Mouse (Mus musculus) liver, embryonic 11.5 days (tissue): ENCODE data around the gene Dguok. TPM values are rescaled to one million over a fixed set of nuclear protein-coding genes. Genes with fewer than 3 reads are reported as not detected.
A peak's percentile ranks its signal among the peaks of the same experiment; 100 is the strongest.

Experiments used
- ATAC-seq: fragments of 200-750 bp; cut with Nextera tagmentation; replicated peaks from 2 replicates; pipeline ENCODE4 v1.8.0; 2017; ENCODE audit warnings: moderate number of reproducible peaks, mild to moderate bottlenecking, moderate TSS enrichment, moderate library complexity; ENCODE audit not compliant: low FRiP score
- DNase-seq: peaks from one replicate; pipeline ENCODE4 v3.0.0-alpha.2; 2017; ENCODE audit warnings: low spot score
- H3K27ac ChIP-seq: fragments of 300-500 bp; sonication (generic); 2 replicates; pipeline ENCODE4 v1.5.1; 2014; ENCODE audit warnings: mild to moderate bottlenecking, low read depth, low read length, control low read depth
- H3K27me3 ChIP-seq: fragments of 300-500 bp; sonication (generic); replicated peaks from 2 replicates; pipeline ENCODE4 v1.6.1; 2014; ENCODE audit warnings: low read length, mixed read lengths; ENCODE audit not compliant: control insufficient read depth, insufficient read depth
- H3K36me3 ChIP-seq: fragments of 300-500 bp; sonication (generic); 2 replicates; pipeline ENCODE4 v1.6.1; 2014; ENCODE audit warnings: mild to moderate bottlenecking, low read length, moderate library complexity, mixed read lengths; ENCODE audit not compliant: control insufficient read depth, insufficient read depth
- H3K4me1 ChIP-seq: fragments of 300-500 bp; sonication (generic); replicated peaks from 2 replicates; pipeline ENCODE4 v1.6.1; 2014; ENCODE audit warnings: low read length, mixed read lengths; ENCODE audit not compliant: control insufficient read depth, insufficient read depth
- H3K4me2 ChIP-seq: fragments of 300-500 bp; sonication (generic); 2 replicates; pipeline ENCODE4 v1.6.1; 2014; ENCODE audit warnings: mild to moderate bottlenecking, control low read depth, moderate library complexity
- H3K4me3 ChIP-seq: fragments of 300-500 bp; sonication (generic); 2 replicates; pipeline ENCODE4 v1.5.1; 2014; ENCODE audit warnings: low read depth, low read length, control low read depth
- H3K9ac ChIP-seq: fragments of 300-500 bp; sonication (generic); 2 replicates; pipeline ENCODE4 v1.6.1; 2014; ENCODE audit warnings: low read depth, low read length, control low read depth
- H3K9me3 ChIP-seq: fragments of 300-500 bp; sonication (generic); 2 replicates; pipeline ENCODE4 v1.6.1; 2016; ENCODE audit warnings: low read length, inconsistent platforms, mixed read lengths; ENCODE audit not compliant: control insufficient read depth
- WGBS: fragments of 180-500 bp; shearing (Covaris S2); extraction: QIAGEN DNeasy Blood & Tissue Kit; methylation state at CpG from one replicate; pipeline ENCODE4 v1.1.7; 2014; 5-methylcytosine and 5-hydroxymethylcytosine counted together
- polyA plus RNA-seq: library from polyadenylated mRNA; unstranded; fragments of >200 nt; fragmentation: Nextera tagmentation; extraction: Ambion mirVana; gene quantifications from 2 replicates; pipeline ENCODE4 v1.2.1, GENCODE M21; 2014

Dguok gene
- polyA plus RNA-seq, 1 experiment from 2014 or later, result 43.4 TPM

GRCm38 (mm10) chr6:83532608-83533007 lies 25.8 kb upstream of the Dguok start:
- WGBS, result 75% methylated on average over 2 of the region's 2 CpGs

DNA sequence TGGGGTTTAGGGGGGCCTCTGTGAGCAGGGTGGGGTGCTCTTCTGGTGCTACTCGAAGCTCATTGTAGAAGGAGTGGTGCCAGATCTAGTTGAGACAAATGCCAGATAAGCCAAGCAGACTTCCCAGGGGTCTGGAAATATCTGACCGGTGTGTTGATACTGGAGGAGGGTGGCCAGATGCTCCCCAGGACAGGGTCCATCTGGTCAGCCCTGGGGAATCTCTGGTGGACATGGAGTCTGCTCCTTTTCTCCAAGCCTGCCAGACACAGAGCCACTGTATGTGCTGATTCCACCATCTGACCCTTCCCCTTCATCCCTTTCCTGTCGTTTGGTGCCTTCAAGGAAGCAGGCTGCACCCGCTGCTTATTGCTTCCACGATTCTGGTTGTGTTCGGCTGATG lies 16.4 kb upstream of the Dguok start:
- H3K4me3 ChIP-seq, result no peak overlapping the region
- H3K9ac ChIP-seq, result no peak overlapping the region
- H3K36me3 ChIP-seq, result no peaks in the 10 kb centered on the region
- no peaks in the 10 kb centered on the region for H3K27me3 ChIP-seq
- H3K4me1 ChIP-seq, result peaks cover 8% of the 10 kb centered on the region
- DNase-seq, result no peak
- no peak overlapping the region for H3K27ac ChIP-seq
- H3K9me3 ChIP-seq, result no peaks in the 10 kb centered on the region
- WGBS, result 40% methylated on average over 6 of the region's 6 CpGs
- no peak; the same call in 1 of the 2 replicates for ATAC-seq
- H3K4me2 ChIP-seq, result peak overlapping the region; percentile 27; the same call in 1 of the 2 replicates

More at GRCm38 (mm10) chr6:83532608-83533007, 25.8 kb upstream of the Dguok start:
- Histone ChIP-seq H3K9me3 (no peaks in the 10 kb centered on the region), H3K4me3 (no peak overlapping the region), H3K9ac (no peak overlapping the region), H3K27ac (no peak overlapping the region), H3K27me3 (no peaks in the 10 kb centered on the region), H3K4me1 (no peaks in the 10 kb centered on the region), H3K4me2 (no peak overlapping the region), H3K36me3 (no peaks in the 10 kb centered on the region)
- no peak for ATAC-seq
- DNase-seq, result no peak

- Histone ChIP-seq H3K4me2 (no peak overlapping the region), H3K4me3 (no peak overlapping the region), H3K27me3 (no peaks in the 10 kb centered on the region), H3K36me3 (no peaks in the 10 kb centered on the region), H3K9me3 (no peaks in the 10 kb centered on the region), H3K4me1 (peaks cover 8% of the 10 kb centered on the region), H3K9ac (no peak overlapping the region), H3K27ac (no peak overlapping the region)
- no peak for DNase-seq
- ATAC-seq, result no peak
- 38% methylated on average over 6 of the region's 6 CpGs for WGBS
These were observed 15.0 kb upstream of the Dguok start for GRCm38 (mm10) chr6:83521784-83522183.

DNA sequence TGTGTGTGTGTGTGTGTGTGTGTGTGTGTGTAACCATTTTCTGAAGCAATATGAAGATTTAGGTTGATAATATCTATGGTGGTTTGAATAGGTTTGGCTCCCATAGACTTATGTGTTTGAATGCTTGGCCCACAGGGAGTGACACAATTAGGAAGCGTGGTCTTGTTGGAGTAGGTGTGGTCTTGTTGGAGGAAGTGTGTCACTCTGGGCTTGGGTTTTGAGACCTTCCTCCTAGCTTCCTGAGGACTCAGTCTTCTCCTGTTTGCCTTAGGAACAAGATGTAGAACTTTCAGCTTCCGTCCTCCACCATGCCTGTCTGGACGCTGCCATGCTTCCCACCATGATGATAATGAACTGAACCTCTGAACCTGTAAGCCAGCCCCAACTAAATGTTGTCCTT lies 11.9 kb upstream of the Dguok start:
- Histone ChIP-seq H3K36me3 (no peaks in the 10 kb centered on the region), H3K4me3 (no peak overlapping the region), H3K4me1 (peaks cover 8% of the 10 kb centered on the region), H3K4me2 (no peak overlapping the region), H3K27ac (no peak overlapping the region), H3K9ac (no peak overlapping the region), H3K27me3 (no peaks in the 10 kb centered on the region), H3K9me3 (no peaks in the 10 kb centered on the region)
- DNase-seq (no peak), ATAC-seq (no peak)
- WGBS, result 71% methylated on average over 3 of the region's 3 CpGs

- Histone ChIP-seq H3K4me1 (no peaks in the 10 kb centered on the region), H3K4me2 (no peak overlapping the region), H3K9ac (no peak overlapping the region), H3K4me3 (no peak overlapping the region), H3K9me3 (no peaks in the 10 kb centered on the region), H3K36me3 (no peaks in the 10 kb centered on the region), H3K27ac (no peak overlapping the region), H3K27me3 (no peaks in the 10 kb centered on the region)
- DNase-seq (no peak), ATAC-seq (no peak)
- WGBS, result 67% methylated on average over 3 of the region's 3 CpGs
These were observed 8.4 kb upstream of the Dguok start for GRCm38 (mm10) chr6:83515172-83515571.

DNA sequence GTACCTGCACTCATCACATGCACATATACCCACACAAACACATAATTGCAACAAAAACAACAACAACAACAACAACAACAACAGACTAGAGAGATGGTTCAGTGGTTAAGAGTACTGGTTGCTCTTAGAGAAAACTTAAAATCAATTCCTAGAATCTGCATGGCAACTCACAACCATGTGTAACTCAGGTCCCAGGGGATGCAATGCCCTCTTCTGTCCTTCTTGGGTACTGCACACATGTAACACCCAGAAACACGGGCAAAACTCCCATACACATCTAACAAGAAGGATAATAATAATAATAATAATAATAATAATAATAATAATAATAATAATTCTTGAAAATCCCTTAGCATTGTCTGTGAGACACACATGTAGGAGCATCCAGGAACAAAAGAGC lies 5.7 kb upstream of the Dguok start:
- no peak overlapping the region for H3K27ac ChIP-seq
- DNase-seq (no peak), ATAC-seq (0 out of 2 replicates have a peak, but pooled peaks have one; percentile 41)
- H3K36me3 ChIP-seq, result no peaks in the 10 kb centered on the region
- WGBS, result 18% methylated on average over 1 of the region's 1 CpGs
- no peaks in the 10 kb centered on the region for H3K27me3 ChIP-seq
- H3K4me2 ChIP-seq, result no peak overlapping the region
- H3K9me3 ChIP-seq, result no peaks in the 10 kb centered on the region
- H3K4me1 ChIP-seq, result no peaks in the 10 kb centered on the region
- H3K4me3 ChIP-seq, result no peak overlapping the region
- H3K9ac ChIP-seq, result no peak overlapping the region

GRCm38 (mm10) chr6:83510210-83510609 lies 3.4 kb upstream of the Dguok start:
- WGBS, result 73% methylated on average over 2 of the region's 2 CpGs
- Histone ChIP-seq H3K9me3 (no peaks in the 10 kb centered on the region), H3K36me3 (no peaks in the 10 kb centered on the region), H3K4me1 (0 out of 2 replicates have a peak, but pooled peaks cover 7% of the 10 kb centered on the region), H3K4me2 (no peak overlapping the region), H3K4me3 (no peak overlapping the region), H3K27ac (no peak overlapping the region), H3K9ac (no peak overlapping the region), H3K27me3 (no peaks in the 10 kb centered on the region)
- DNase-seq (no peak), ATAC-seq (no peak)

GRCm38 (mm10) chr6:83509442-83509841 lies 2.7 kb upstream of the Dguok start:
- WGBS, result 56% methylated on average over 8 of the region's 8 CpGs
- ATAC-seq (no peak), DNase-seq (no peak)
- no peak overlapping the region for H3K9ac ChIP-seq
- 0 out of 2 replicates have a peak, but pooled peaks cover 7% of the 10 kb centered on the region for H3K4me1 ChIP-seq
- H3K9me3 ChIP-seq, result no peaks in the 10 kb centered on the region
- H3K27ac ChIP-seq, result no peak overlapping the region
- H3K4me2 ChIP-seq, result no peak overlapping the region
- no peak overlapping the region for H3K4me3 ChIP-seq
- no peaks in the 10 kb centered on the region for H3K27me3 ChIP-seq
- H3K36me3 ChIP-seq, result no peaks in the 10 kb centered on the region

DNA sequence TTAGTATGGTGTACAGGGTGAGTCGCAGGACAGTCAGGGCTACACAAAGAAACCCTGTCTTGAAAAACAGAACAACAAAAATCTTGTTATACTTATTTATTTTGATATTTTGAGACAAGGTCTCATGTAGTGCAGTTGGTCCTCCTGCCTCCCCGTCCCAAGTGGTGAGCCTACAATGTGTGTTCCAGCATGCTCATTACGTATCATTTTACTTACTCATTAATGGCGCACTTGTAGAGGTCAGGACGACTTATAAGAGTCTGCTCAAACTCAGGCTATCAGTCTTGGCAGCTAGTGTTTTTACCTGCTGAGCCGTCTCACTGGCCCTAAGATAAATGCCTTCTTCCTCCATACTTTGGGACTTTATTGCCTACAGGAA lies 388 bp upstream of the Dguok start:
- Histone ChIP-seq H3K27me3 (no peaks in the 10 kb centered on the region), H3K4me3 (peak overlapping the region; percentile 79), H3K4me2 (peak overlapping the region; percentile 73), H3K36me3 (no peaks in the 10 kb centered on the region), H3K4me1 (0 out of 2 replicates have a peak, but pooled peaks cover 7% of the 10 kb centered on the region), H3K27ac (peak overlapping the region; percentile 97; the same call in 1 of the 2 replicates), H3K9ac (peak overlapping the region; percentile 57), H3K9me3 (no peaks in the 10 kb centered on the region)
- ATAC-seq (peak; percentile 21), DNase-seq (no peak)
- WGBS, result 24% methylated on average over 6 of the region's 6 CpGs
